Mouse (Mus musculus): Measurements from ENCODE around the gene Stk11.

Stk11 gene

GRCm38 (mm10) chr10:80170052-80170451 lies 54.4 kb downstream of the Stk11 start:
- DNase-seq (ENCODE audit: low spot score in 2 of 2) = peak in 1 of 2 experiments; percentile 17

DNA sequence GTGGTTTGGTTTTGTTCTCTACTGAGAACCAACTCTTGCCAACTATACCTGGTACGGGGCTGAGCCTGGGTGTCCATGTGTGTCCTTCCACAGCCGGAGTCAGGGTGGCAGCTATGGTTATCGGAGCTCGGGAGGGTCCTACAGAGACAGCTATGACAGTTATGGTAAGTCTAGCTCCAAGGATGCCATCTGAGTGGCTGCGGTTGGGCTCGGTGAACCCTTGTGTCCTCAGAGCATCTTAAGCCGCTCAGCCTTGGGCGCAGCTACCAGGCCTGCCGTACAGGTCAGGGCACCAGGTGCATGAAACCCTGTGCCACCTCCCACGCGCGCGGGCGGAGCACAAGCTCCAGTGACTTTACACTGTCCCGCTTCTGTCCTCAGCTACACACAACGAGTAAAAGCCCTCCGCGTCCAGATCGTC lies 55.0 kb downstream of the Stk11 start:
- DNase-seq (ENCODE audit: low spot score in 2 of 2) = peak in 1 of 2 experiments; percentile 17

GRCm38 (mm10) chr10:80171252-80171651 lies 55.6 kb downstream of the Stk11 start:
- no peak for DNase-seq (ENCODE audit: low spot score in 2 of 2)

DNA sequence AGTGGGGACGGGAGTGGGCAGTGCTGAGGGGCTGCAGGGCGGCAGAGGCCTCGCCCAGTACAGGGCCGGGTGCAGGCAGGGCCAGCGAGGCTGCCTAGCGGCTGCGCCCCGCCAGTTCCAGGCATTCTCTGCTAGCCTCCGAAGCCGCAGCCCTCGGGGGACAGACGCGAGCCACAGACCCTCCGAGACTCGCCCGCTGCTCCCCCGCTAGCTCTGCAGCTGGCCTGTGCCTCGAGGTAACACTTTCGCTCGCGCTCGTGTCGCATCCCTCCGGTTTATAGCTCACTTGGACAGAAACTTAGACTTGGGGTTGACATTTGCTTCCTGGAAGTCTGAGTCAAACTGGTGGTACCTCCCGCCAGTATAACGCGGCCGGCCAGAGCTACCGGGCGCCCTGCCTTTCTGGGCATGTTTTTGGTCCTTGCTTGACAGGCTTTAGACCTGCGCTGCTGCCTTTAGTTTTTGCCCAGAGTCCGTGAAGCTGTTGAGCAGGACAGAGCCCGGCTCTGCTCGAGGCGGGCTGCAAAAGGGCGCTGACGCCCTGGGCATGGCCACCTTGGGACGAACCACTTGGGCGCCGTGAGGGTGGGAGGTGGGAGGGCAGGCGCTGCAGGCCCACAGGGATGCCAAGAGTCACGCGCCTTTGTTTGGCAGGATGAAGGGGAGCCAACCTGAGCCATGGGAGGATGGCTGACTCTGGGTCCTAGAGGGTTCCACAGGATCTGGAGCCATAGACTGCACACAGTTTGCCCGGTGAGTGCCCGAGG lies 56.3 kb downstream of the Stk11 start:
- peak in 1 of 2 experiments; percentile 49 for DNase-seq (ENCODE audit: low spot score in 2 of 2)

DNA sequence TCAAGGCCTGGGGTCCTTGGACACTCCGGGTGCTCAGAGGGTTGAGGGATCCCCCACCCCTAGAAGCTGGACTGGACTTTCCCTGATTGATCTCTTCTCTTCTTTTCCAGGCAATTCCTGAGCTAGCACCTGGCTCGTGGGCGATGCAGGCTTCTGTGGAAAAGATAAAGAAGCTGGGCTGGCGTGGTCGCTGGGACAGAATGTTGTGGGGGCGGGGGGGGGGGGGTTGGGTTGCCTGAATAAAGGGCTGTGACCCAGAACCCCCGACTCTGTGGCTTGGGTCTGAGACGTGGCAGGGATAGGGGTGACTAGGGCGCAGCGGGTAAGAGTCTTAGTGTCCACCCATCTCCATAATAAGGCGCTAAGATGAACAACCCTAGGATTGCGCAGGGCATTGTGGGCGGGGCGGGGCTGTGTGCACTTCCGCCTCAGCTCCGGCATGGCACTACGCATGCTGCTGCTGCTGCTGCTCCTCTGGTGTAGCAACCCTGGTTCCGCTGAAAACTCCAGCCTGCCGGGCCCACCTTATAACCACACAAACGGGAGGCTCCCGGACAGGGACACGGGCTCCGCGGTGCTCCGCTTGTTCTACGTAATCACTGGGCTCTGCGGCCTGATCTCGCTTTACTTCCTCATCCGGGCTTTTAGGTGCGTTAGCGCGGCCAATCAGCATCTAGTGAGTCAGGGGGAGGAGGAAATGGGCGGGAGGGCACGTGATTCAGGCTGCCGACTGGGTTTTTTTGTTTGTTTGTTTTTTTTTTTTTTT lies 57.1 kb downstream of the Stk11 start, which contains the start of gene 1600002K03Rik:
Gene 1600002K03Rik (plus strand): TSS at position 418 of the 766 bp plus-strand sequence.
- DNase-seq (ENCODE audit: low spot score in 2 of 2) = peak; percentile 94 to 95

GRCm38 (mm10) chr10:80173358-80173757 lies 57.8 kb downstream of the Stk11 start:
- DNase-seq (ENCODE audit: low spot score in 2 of 2) = peak in 1 of 2 experiments; percentile 45

DNA sequence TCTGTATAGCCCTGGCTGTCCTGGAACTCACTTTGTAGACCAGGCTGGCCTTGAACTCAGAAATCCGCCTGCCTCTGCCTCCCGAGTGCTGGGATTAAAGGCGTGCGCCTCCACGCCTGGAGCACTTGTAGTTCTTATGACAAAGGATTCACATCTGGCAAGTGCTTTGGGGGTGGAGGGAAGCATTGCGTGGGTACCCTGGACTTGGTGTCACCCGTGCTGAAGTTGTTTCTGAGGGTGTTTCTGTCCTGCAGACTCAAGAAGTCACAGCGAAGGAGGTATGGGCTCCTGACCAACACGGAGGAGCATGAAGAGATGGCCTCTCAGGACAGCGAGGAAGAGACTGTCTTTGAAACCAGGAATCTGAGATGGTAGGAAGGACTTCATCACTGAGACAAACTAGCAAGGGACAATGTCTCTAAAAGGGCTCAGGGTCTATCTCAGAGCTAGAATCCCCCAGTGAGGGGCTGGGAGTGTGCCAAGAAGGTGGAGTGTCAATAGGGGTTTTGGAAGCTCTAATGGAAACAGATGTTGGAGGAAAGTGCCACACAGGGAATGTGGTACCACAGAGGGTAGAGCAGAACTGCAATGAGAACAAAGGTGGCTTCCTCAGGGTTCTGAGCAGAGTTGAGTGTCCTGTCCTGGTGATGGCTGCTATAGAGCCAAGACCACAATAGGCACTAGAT lies 58.5 kb downstream of the Stk11 start:
- peak in 1 of 2 experiments; percentile 19 for DNase-seq (ENCODE audit: low spot score in 2 of 2)

DNA sequence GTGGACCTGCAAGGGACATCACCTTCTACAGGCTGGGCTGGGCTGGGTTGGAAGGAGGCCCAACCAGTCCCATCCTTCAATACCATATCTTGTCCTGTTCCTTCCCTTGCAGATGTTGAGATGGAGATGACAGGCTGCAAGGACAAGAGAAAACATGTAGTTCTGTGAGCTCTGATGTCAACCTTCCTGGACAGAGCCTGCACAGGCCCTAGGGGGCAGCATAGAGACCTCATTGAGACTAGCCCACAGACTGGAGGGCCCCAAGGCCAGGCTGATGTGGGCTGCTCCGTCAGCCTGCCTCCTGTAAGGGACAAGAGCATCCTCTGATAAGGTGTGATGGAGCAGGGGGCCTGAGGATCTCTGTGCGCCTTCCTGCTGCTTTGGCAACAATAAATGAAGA lies 59.1 kb downstream of the Stk11 start:
- peak in 1 of 2 experiments; percentile 13 for DNase-seq (ENCODE audit: low spot score in 2 of 2)

DNA sequence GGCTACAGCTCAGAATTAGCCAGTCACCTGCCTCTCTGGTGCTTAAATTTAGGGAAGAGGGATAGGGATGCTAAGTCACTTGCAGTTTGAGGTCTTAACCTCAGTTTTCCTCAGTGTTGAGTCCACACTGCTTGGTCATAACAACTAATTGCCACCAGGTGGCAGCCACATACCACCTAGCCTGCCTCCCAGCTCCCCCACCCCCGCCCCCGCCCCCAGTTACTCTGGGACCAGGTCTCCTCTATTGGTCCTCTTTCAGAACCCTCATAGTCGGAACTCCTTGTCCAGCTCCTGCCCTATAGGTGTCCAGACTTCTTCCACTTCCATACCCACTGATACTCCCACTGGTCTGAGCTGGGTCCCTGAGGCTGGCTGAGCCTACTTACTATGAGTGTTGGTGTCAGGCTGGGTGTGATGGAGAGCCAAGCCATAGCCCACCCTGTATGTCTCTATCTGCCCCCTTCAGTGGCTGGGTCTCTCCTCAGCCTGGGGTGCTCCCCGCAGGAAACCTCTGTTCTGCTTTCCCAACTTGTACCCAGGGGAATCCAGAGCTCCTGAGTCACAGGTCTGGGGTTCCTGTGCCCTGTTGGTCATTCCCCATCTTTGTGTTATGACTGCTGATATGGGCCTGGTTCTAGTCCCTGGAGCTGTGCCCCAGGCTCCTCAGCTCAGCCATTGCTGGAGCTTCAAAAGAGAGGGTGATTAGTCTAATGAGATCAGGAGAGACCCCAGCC lies 60.1 kb downstream of the Stk11 start:
- DNase-seq (ENCODE audit: low spot score in 2 of 2) = peak in 1 of 2 experiments; percentile 28

- no peak for DNase-seq (ENCODE audit: low spot score in 2 of 2)
These were observed 60.7 kb downstream of the Stk11 start for GRCm38 (mm10) chr10:80176270-80176834.

DNA sequence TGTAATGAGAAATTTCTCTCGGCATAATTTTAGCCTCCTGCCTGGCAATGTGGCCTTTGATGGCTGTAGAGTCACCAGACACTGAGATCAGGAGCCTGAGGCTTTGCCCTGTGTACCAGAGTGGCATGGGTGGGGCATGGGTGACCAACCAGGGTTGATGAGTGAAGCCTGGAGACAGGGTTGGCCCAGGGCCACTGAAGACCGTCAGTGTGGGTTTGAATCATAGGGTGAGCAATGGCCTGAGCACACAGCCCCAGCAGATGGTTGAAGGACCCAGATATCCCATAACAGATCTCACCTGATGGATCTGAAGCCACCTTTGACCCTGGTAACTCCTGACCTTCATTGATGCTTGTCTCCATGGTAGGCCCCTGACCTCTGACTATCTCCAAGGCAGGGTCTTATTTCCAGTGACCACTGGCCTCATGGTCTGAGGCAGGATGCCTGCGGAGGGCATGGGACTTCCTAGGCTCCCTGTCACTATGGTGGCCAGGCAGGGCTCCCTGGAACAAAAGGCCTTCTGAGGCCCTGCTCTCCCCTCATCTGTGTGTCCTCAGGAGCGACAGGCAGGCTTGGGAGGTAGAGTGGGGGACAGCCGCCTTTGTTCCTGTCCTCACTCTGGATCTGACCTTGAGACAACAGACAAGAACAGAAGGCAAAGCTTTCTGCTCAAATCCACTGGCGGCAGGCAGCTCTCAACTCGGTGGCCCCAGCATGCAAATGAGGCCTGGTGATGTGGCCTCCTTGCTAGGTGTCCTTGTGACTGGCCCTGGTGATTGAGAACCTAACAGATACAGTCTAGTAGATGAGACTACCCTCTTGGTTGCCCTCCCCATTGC lies 62.1 kb downstream of the Stk11 start:
- no peak for DNase-seq (ENCODE audit: low spot score in 2 of 2)

- no peak for DNase-seq (ENCODE audit: low spot score in 2 of 2)
These were observed 63.8 kb downstream of the Stk11 start, which contains the start of gene Efna2 for GRCm38 (mm10) chr10:80179068-80180051. Gene Efna2 (plus strand): TSS chr10:80179482.

Data from heart, adult 9 months (tissue).